Mouse (Mus musculus) spleen, adult 2 months (tissue): ENCODE results near the gene Olfr1437.

ENCODE experiments used
- CTCF ChIP-seq: fragments of 200-500 bp; IDR thresholded peaks from 2 replicates; pipeline ENCODE4 v1.5.1; 2011; ENCODE audit warnings: mild to moderate bottlenecking, inconsistent platforms; ENCODE audit not compliant: insufficient read depth, insufficient read length, insufficient replicate concordance; ENCODE audit errors: extremely low read depth
- POLR2A ChIP-seq: fragments of 200-500 bp; IDR thresholded peaks from 2 replicates; pipeline ENCODE4 v1.6.1; 2011; ENCODE audit warnings: low read depth, low read length, inconsistent platforms

DNA sequence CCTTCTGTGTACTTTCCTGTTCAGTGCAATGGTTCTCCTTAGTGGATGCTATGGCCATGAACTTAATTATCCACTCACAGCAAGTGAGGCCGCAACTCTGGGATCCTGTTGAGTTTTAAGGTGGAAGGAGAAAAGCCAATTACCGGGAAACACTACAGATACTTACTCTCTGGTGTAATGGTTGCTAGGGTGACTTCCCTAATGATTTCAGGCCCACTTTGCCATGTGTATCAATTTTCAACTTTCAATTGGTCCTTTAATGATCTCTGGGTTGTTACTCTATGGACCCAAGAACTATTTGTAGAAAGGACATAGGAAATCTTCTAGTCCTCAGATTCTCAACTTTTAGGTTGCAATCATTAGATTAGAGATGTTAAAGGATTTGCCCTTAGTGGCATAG lies at the start of gene Olfr1437:
- TF ChIP-seq POLR2A (no peak), CTCF (no peak)
